Mouse (Mus musculus) right cerebral cortex, adult 18-20 months (tissue): ENCODE results near the gene Pxylp1.

ENCODE experiments used
- DNase-seq: peaks from one replicate; pipeline ENCODE4 v3.0.0; 2022; ENCODE audit warnings: mixed read lengths

Pxylp1 gene

GRCm38 (mm10) chr9:96890266-96890665 lies 2.2 kb downstream of the Pxylp1 start:
- no peak for DNase-seq

GRCm38 (mm10) chr9:96889345-96890021 lies 3.0 kb downstream of the Pxylp1 start:
- peak; percentile 87 for DNase-seq

- DNase-seq = peak; percentile 46
These were observed 3.6 kb downstream of the Pxylp1 start for GRCm38 (mm10) chr9:96888742-96889344.

DNA sequence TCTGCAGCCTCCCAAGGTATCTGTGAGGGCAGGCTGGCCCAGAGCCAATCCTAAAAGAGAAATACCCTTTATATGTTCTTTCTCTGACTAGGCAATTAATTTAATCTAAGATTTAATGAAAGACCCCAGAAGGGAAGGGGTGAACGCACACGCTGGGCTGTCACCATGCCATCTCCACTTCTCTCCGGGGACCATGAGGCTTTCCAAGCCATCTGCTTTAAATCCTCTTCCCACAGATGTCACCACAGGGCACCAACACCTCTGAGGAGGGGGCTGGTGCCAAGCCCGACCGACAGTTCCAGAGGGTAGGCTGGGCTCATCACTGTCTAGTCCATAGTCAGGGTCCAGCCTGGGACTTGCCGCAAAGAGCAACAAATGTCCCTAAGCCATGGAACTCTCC lies 4.5 kb downstream of the Pxylp1 start:
- no peak for DNase-seq

DNA sequence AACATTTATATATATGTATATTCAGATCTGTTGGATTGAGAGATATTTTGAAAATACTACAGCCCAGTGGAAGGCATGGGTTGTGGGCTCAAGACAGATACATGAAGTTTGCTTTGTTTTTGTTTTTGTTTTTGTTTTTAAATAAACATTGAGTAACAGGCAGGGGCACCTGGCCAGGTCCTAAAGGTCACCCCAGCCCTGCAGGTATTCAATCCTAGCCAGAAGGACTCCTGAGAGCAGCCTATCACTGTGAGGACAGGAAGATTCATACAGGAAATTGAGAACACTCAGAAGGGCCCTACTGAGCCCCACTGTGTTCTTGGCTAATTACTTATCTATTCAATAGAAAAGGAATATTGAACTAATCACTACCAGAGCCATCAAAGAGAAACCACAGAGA lies 5.0 kb downstream of the Pxylp1 start:
- no peak for DNase-seq

DNA sequence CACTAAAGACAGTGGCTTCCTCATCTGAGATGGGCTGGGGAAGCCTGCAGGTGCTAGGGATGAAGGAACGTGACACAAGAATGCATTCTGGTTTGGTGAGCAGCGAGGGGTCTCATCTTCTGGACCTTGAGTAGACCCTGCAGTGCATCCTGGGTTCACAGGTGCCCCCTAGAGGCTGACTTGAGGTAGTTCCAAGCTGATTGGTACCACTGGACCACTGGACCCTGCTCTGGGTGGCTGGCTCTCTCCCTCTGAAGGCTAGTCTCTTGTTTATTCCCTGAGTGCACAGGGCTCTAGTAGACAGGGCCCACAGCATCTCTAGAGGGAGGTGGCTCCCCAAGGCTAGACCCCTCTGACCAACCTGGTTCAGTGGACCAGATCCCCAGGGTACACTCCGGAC lies 6.7 kb downstream of the Pxylp1 start:
- no peak for DNase-seq

GRCm38 (mm10) chr9:96882496-96883265 lies 9.8 kb downstream of the Pxylp1 start:
- DNase-seq = no peak

DNA sequence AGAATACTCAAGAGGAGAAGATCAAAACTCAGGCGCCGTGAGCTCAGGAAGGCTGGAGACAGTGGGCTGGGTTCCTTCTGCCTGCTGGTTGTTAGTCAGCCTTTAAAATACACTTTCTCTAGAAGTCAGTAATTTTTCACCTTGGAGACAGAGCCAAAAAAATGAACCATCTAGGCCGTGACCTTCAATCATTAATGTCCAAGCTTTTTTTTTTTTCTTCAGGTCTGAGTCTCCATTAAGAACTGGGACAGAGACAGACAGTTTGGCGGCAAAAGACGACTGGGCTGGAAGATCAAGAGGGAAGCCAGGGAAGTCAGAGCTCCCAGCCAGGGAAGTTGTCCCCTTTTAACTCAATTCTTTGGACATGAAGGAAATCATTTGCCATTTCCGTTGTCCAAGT lies 10.6 kb downstream of the Pxylp1 start:
- DNase-seq = no peak

- DNase-seq = no peak
These were observed 13.4 kb downstream of the Pxylp1 start for GRCm38 (mm10) chr9:96879024-96879423.

DNA sequence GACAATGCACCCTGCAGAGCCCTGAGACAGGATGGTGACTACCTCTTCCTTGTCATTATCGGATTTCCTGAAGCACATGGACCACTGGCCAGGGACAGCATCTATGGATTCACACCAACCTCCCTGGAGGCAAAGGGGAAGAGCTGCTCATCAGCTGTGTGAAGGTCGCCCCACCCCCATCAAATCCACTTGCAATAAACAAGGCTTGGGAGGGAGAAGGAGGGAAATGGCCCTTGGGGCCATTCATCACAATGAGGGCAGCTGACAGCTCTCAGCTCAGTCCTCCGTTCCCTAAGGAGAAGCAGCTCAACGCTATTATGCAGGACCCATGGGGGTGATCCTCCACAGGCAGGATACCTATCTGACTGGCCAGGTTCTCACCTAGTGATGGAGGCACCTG lies 14.0 kb downstream of the Pxylp1 start:
- no peak for DNase-seq

DNA sequence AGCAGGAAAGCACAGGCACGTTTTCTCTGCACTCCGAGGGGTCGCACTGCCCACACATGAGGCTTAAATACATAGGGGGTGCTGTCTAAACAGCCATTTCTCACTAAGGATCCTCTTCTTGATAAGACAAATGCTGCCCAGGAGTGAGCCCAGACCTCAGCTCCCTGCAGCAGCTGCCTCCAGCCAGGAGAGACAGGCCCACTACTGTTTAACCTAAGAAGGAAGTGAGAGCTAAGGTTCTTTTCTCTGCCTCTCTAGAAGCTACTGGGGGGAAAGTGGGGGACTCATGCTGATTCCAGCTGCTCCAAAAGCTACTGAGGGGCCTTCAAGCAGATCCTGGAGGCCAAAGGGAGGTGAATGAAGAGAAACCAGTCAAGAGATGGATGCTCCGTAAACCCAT lies 16.8 kb downstream of the Pxylp1 start:
- no peak for DNase-seq

- DNase-seq = peak; percentile 71
These were observed 19.4 kb downstream of the Pxylp1 start for GRCm38 (mm10) chr9:96873082-96873481.

- no peak for DNase-seq
These were observed 22.4 kb downstream of the Pxylp1 start for GRCm38 (mm10) chr9:96870104-96870503.

DNA sequence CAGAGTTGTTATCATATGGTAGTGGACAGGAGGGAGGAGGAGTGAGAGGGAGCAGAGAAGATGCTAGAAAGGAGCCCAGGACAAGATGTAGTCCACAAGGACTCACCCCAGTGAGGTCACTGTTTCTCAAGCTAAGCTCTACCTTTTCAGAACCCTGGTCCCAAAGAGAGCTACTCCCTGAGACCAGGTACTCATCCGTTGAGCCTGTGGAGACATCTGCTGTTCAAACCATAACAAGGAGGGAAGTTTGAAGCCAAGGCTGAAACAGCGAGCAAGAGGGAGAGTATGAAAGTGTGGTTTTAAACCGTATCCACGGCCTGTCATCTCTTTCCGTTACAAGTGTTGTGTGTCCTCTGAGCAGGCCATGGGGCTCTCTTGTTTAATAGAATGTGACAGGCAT lies 22.9 kb downstream of the Pxylp1 start:
- no peak for DNase-seq

GRCm38 (mm10) chr9:96868546-96868945 lies 23.9 kb downstream of the Pxylp1 start:
- no peak for DNase-seq

GRCm38 (mm10) chr9:96867165-96867564 lies 25.3 kb downstream of the Pxylp1 start:
- DNase-seq = no peak

- DNase-seq = no peak
These were observed 26.3 kb downstream of the Pxylp1 start for GRCm38 (mm10) chr9:96866196-96866595.

- peak; percentile 60 for DNase-seq
These were observed 26.9 kb downstream of the Pxylp1 start for GRCm38 (mm10) chr9:96865473-96866050.

DNA sequence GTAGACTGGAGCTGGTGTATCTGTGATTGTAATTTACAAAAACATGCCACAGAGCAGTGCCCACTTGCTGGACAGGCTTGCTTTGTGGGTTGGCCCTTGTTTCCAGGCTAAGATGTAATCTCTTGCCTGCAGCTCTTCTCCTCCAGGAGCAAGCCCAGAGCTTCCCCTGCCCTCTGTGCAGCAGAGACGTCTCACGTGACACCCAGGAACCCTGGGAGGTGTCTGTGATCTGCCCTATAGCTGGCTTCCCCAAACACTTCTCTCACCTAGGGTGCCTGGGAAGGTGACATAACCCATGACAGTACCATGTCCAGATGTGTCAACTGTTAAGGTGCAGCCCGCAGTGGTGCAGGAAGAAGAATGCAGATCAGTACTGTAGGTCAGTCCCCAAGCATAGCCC lies 28.9 kb downstream of the Pxylp1 start:
- no peak for DNase-seq

DNA sequence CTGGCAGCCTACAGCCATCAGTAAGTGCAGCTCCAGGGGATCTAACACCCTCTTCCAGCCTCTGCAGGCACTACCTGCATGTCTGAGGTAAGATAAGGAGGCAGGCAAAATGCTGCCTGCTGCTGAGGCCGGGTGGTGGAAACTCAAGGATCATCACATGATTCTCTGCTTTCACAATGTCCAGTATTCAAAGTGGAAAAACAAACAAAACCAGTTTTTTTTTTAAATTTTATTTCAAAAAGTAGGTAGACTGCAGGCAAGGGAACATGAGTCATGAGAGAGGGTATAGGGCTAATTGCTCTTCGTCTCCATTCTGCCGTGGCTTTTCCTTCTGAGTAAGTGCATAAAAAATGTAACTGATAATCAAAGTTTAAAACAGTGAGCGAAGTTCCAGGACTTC lies 29.6 kb downstream of the Pxylp1 start:
- no peak for DNase-seq

DNA sequence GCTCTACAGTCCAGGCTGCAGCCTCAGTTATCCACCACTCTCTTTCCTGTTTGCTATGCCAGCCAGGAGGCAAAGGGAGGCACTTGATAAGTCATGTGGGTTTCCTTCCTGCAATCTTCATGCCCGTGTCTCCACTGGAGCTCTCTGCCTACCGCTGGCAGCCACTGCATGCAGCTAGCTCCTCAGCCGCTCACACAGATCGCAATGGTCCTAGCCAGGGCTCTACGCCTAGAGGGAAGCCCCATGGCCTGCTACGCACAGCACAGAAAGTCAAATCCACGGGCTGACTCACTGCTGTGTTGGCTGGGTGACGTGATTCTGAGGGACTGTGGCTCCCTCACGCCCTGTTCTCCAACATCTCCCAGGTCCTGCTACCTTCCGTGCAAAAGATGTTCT lies 31.4 kb downstream of the Pxylp1 start:
- peak; percentile 52 for DNase-seq

DNA sequence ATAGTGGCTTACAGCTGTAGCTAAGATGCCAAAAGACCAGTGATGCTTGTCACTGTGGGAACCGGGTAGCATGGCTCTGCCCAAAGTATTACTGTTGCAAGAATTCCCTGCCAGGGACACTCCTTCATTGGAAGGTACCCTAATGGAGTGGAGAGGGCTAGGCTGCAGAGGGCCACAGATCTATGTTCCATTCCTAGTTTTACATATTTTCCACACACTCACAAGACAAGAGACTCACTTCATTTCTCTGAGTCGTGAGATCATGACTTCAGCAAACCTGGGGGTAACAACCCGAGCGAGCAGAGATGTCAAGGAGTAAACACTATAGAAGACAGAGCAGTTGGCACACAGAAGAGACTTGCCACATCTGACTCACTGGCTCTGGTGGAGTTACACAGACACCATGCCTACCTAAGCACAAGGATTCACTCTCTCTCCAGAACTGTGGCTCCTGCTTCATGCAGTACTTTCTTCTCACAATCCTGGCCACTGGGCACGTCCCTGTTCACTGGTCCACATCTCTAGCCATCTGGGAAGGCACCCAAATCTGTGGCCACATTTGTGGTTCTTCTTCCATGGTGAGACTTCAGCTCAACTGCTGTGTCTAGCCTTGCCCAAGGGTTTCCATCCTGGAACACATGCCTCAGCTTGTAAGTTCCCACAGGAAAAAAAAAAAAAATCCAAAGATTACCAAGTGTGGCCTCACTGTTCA lies 31.9 kb downstream of the Pxylp1 start:
- DNase-seq = no peak

DNA sequence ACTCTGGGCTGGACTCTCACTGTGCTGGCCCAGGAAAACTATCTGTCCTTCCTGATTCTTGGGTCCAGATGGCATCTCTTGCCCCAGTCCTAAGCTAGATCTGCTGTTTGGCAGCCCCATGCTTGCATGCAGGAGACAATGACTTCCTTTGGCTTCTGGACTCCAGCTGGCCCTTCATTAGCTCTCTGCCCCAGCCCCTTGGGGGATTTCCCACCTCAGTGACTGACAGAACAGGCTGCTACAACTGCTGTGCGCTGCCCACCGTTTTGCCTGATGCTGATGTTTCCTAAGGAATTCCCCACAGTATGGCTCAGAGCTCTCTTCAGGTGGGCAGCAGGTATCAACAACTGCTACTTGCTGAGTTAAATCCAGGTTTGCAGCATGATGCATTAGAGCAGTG lies 33.4 kb downstream of the Pxylp1 start:
- DNase-seq = no peak
